Mouse (Mus musculus) kidney, postnatal 25 days (tissue): ENCODE data around the gene Gm49358.

Experiments
- DNase-seq, 2 experiments: peaks; one replicate each; pipeline ENCODE4 v3.0.0; 2021; ENCODE audit warnings: mixed read lengths in 2 of 2

Gene Gm49358

DNA sequence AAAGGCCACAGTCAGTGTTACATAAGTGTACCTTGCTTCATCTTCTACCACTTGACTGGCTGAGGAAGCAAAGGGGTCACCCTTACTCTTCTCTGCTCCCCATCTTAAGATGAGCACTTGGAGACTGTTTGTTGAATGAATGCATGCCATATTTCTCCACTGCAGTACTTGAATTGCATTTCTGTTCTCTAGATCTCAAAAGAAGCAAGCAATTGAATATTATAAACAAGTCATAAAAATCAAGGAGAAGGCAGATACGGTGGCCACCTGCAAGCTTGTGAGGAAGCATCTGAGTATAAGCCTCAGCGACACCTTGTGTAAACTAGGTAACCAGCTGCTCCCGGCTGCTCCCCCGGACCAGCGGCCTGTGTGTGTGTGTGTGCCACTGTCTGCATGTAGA, at the start of gene Gm49358:
TSS of gene Gm49358 (plus strand) at position 301 of the 400 bp plus-strand sequence.
- DNase-seq, result no peak

DNA sequence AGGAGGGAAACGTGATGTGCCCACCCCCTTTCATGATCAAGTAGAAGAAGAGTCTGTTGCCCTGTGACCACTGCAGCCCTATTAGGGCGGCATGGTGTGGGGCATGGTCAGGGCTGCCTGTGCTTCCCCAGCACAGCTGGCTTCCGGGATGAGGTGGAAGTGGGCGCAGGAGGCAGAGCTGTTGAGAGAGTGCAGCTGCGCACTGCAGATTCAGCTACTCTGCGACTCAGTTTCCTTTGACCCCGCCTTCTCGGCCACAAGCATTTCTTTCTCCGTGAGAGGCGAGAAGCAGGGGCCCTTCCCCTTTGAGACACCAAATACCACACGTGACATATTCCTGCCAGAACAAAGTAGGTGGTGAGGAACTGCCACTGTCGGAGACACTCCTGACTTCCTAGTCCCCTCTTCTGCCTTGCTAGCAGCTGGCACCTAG, 36.2 kb upstream of the Gm49358 start:
- DNase-seq, result peak; percentile 27 to 61

DNA sequence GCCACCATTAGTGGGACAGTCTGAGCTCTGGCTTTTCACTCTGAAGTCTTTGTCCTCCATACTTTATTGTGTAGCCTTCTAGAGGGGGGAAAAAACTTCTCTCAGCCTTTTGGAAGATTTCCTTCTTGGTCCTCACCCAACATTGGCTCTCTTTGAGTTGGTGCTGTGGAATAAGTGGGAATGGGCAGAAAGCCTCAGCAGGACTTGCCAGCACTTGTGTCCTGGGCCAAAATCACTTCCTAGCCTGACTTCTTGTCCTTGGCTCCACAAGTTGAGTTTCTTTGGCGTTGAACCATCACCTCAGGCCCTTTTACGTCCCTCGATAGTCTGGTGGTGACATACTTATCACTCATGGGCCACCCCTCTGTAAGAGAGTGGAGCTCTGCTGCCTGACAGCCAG, 35.6 kb upstream of the Gm49358 start:
- DNase-seq, result no peak

DNA sequence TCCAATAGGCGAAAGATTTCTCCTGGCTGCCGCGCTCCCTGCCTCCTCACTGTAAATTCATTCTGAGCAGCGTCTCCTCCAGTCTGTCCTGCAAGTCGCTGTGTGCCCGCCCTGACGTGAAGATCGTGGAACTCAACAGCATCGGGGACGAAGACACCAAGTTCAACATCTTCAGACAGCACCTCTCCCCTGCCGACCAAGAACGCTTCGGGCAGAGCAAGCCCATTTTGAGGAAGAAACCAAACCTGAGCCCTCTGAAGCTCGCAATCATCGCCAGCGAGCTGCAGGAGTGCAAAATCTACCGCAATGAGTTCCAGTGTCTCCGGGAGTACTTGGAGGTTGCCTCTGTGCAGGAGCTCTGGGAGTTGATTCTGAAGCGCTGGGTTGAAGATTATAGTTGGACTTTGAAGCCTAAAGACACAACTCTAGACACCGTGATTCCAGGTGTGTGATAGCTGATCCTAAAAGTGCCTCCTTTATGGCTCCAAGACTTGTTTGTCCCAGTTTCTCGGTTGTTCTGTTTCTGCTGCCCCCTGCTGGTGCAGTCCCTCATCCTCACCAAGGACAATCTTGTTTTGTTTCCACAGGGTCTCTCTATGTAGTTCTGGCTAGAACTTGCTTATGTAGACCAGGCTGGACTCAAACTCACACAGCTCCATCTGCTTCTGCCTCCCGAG, 32.8 kb upstream of the Gm49358 start:
- peak; percentile 85 to 95 for DNase-seq

DNA sequence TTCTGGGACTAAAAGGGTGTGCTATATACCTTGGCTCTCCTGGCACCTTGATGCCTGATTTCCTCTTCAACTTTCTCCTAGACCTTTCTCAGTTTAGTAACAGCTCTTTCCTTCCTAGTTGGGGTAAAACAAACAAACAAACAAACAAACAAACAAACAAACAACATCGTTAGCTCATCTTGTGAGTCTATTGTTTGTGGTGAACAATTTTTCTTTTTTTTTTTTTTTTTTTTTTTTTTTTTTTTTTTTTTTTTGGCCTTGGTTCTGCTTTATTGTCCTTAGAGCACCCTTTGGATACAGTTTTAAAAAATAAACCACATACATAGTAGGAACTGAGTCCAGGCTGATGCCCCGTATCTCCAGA, 32.3 kb upstream of the Gm49358 start:
- DNase-seq, result no peak

DNA sequence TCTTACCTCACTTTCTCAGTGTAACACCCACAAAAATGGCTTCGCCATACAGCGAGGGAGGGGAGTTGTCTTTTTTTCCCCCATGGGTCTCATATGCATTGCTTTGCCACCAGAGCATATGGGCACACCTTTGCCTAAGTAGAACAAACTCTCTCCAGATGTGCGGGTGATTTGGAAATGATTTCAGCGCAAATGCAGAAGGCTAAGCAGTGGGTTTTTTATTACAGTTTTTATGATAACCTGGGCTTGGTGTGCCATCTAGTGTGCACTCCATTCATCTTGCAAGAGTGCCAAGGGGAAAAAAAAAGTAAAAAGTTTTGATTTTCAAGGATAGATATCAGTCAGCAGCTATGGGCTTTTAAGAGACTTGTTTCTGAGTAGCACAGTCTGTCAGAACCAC, 28.7 kb upstream of the Gm49358 start:
- DNase-seq, result no peak

DNA sequence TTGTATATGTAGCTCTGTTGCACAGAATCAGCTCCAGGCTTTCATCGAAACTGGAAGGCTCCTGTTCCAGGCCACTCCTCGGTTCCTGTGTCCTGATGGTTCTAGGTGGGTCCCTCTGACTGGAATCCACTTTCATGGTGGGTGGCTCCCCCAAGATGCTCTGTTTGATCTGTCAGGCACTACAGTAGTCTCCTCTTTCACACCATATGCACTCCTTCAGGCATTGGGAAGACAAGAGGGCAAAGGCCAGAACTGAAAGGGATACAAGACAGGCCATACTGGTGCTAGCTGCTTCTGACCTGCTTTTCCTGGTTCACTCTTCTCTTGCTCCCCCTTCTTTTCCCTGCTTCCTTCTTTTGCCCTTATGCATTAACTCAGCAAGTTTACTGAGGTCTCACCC, 20.9 kb upstream of the Gm49358 start:
- DNase-seq, result no peak

DNA sequence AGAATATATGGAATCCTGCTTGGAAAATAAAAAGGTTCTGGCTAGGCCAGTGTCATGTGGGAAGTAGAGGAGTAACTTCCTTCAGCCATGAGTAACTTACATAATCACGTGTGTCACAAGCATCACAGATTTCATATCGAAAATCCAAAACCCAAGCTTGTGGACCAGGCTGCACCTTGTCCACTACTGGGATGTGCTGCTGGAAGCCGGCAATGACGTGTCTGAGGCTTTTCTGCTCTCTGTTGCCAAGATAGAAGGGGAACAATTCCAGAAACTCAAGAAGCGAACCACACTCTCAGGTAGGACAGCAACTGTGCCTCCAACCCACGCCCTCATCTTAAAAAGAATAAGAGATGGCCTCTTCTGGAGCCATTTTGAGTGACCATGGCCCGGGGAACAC, 19.5 kb upstream of the Gm49358 start:
- DNase-seq, result no peak

DNA sequence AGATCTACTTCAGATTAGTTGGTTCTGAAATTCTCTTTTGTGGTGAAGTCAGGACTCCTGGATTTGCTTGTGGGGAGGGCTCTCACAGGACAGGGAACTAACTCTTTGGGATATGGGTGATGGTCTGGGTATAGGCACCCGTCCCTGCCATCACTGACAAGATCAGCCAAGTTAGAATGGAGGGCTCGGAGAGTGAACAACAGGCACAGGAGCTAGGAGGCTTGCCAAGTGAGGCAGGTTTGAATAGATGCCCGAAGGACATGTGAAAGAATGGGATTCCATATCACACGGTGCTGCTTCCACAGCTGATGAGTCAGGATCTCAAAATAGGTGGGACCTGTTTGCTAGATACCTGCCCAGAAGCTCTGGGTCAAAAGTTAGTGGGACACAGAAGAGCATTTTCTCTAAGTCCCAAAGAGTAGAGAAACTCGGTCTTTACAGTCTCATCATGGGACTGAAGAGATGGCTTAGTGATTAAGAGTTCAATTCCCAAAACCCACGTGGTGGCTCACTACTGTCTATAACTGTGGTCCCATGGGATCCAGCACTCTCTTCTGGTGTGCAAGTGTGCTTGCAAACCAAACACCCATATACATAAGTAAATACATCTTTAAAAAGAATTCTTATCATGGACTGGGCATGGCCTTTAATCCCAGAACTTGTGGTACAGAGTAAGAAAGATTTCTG, 7.8 kb upstream of the Gm49358 start:
- DNase-seq, result no peak

DNA sequence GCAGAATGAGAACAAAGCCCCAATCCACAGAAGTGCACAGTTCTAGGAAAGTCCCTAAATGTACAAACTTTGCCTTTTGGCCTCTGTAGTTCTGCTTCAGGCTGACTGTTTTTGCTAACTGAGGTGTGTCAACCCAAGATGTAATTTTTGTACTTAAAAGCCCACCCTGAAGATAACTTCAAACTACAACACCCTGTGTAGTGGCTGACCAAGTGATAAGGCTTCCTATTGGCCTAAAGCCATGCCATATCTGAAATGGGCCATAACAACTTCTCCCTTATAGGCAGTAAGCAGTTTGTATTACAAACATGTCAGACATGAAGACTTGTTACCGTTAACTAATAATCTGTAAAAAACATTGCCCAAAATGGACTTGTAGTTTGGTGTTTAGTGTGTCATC, 6.0 kb upstream of the Gm49358 start:
- no peak for DNase-seq

DNA sequence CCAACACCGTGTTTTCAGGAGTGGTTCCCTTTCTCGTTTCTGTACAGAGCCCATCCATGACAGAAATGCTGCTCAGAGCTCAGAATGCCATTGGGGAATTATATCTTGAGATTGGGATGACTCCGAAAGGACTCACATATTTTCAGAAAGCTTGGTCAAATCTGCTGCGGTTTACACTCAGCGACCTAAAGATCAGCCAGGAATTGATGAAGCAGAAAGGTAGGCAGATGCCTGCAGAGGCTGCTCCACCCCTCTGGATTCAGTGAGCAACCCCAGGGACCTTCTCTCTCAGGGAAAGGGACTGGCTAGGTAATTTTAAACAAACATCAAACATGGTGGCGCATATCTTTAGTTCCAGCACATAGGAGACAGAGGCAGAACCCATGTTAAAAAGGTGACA, 5.6 kb upstream of the Gm49358 start:
- DNase-seq, result no peak

DNA sequence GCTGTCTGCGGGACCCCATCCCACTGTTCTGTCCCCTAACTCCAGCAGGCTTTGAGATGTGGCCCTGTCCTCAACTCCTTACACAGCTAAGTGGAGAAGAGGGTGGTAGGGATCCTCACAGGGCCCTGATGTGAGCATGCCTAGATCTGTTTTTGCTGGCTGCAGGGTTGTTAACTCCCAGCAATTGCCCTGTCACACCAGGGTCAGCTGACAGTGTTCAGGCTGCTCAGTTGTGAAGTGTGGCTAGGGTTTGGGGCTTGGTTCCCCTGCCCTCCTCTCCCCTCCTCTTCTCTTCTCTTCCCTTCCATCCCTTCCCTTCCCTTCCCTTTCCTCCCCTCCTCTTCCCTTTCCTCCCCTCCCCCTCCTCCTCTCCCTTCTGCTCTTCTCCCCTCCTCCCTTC, 2.5 kb upstream of the Gm49358 start:
- DNase-seq, result no peak

DNA sequence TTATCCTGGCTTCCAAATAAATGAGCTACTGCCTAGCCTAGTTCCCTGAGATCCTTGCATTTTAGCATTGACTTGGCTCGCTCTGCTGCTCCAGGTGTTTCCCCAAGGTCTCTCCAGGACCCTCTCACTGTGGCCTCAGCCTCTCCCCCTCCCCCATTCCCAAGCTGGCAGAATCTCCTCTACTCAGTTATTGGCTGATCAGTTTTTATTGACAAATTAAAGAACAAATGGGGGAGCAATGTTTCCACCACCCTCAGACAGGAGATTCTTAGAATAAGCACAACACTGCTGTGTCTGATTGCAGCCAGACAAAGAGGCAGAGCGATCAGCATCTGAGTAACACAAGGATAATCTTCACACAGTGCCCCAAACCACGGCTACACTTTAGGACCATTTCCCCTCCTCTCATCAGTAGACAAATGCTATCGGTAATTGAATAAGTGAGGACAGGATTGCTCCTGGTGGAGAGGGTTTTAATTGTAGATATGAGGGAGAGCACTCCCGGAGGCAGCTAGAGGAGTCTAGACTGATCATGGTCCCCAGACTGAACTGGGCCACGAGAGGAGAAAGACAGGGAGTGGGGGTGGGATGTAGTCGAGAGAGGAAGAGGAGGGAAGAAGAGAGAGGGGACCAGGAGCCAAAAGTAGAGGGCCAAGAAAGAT, 1.9 kb upstream of the Gm49358 start:
- DNase-seq, result no peak

DNA sequence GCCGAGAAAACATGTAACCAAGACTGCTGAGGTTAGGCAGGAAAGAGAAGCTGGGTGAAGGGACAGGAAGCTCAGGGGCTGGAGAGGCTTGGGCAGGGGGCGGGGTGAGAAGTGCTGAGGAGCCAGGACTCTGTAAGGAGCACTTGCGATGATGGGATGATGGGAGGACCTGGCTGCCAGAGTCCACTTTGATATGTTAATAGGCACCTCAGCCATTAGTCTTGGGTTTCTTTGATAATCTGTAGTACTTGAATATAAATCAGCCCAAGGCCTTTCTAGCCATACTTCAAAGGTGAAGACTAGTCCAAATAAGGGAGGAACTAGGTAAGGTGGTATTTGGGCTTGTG, 1.4 kb upstream of the Gm49358 start:
- no peak for DNase-seq

DNA sequence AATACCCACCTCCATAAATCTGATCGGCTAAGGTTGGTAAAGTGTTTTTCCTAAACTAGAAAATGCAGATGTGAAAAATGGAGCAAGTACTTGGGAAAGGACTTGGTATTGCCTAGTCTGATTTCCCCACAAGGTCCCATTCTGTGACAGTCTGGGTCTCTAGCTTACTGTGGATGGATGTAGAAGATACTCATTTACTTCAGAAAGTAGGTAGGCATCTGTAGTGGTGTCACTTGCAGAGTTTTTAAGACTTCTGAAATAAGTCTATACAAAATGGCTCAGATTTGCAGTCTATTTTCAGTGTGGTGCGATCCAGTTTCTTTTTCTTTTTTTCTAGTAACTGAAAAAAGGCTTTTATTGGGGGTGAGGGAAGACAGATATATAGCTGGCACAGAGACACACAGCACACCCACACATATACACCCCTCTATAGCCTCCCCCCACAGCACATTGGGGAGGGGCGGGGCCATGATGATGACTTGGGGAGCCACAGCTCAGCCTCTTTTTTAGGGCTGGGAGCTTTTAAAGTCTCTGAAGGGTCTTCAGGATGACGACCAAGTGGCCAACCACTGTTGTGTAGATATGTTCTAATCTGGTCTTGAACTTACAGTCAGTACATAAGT, 1.7 kb downstream of the Gm49358 start:
- no peak for DNase-seq

DNA sequence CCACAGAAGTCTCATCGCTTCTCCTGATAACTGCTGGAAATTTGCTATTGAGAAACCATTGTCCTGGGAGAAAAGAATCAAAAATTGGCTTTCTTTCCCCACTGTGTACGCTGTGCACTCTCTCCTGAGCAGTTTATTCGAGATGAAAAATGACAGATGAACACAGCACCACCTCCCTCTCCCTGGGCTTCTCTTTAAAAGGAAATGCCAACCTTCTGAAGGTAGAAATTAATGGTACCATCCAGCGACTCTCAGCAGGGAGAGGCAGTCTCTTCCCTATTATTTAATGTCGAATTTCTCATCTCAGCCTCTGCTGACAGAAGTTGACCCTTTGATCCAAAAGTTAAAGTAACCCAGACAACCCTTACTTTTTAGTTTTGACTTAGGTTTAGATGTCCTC, 5.4 kb downstream of the Gm49358 start:
- DNase-seq, result no peak

DNA sequence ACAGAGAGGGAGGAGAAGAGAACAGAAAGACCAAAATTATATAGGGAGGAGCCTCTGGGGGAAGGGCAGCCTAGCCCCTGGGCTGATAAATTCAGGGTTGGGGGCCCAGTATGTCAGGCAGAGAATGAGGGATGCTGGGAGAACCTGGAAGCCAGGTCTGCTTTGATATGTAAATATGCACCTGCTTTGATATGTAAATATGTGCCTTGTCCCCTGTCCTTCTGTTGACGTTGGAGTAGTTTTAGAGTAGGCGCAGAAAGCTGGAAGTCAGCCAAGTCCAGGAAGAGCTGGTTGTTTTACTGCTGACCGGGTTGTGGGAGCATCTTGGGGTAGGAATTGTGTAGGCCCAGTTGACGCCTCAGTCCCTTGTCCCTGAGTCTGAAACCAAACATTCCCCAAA, 6.0 kb downstream of the Gm49358 start:
- DNase-seq, result peak; percentile 26 to 46

DNA sequence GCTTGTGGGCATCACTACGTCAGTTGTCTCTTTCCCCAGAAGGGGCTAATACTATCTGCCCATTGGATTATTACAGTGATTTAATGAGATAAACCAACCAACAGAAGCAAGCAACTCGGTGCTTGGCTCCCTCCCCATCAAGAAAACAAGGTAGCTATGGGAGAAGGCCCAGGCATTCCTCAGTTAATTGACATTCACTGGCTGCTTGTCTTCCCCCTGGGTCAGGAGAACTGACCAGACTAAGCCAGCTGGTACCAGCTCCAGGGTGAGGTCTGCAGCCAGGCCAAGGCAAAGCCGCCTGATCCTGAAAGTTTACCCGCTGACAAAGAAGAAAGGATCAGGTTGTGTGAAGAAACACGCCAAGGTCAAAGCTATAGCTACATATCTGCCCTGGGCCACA, 7.9 kb downstream of the Gm49358 start:
- peak; percentile 57 to 81 for DNase-seq

DNA sequence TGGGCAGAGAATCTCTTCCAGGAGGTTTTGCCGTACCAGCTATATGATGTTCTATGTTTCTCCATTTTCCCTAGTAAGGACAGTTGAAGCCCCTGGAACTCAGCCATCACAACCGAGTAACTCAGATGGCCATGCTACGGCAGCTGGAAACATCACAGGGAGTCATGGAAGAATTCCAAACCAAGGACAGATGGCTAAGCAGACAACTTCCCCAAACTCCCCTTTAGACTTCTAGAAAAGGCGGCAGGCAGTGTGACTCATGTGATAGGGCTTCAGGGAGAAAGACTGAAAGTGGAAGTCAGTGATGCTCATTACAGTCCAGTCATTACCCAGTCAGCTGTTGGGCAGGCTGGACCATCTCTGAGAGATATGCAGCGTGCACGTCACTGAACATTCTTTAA, 8.5 kb downstream of the Gm49358 start:
- DNase-seq, result no peak

DNA sequence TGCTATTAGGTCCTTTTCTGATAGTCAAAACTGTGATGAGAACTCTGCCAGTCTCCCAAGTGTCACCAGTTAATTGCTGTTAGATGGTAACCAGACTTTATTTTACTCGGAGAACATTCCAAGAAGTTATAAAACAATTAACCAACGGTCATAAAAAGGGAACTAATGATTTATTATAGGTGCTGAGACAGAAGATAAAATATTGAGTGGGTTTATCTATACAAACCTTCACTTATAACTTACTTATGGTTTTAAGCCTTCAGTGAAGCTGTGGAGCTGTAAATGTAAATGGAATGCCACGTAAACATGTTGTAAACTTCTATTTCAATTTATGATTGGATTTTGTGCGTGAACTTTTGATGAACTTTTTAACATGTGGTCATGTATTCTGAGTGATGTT, 9.6 kb downstream of the Gm49358 start:
- DNase-seq, result no peak

DNA sequence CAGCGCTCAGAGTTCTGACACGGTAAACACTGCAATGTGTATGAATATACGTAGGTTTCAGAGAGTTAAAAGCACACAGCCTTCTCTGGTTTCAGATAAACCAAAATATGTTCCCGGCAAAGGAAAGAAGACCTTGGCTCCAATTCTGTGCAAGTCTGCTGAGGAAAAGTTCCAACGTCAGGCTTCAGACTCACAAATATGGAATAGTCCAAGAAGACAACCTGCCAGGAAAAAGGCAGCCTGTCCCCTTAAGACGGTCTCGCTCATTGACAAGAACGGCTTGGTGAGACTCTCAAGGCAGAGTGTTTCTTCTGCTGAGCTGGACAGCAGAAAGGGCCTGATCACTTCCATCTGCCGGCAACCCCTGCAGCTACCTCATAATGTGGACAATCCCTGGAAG, 12.5 kb downstream of the Gm49358 start:
- DNase-seq, result no peak

DNA sequence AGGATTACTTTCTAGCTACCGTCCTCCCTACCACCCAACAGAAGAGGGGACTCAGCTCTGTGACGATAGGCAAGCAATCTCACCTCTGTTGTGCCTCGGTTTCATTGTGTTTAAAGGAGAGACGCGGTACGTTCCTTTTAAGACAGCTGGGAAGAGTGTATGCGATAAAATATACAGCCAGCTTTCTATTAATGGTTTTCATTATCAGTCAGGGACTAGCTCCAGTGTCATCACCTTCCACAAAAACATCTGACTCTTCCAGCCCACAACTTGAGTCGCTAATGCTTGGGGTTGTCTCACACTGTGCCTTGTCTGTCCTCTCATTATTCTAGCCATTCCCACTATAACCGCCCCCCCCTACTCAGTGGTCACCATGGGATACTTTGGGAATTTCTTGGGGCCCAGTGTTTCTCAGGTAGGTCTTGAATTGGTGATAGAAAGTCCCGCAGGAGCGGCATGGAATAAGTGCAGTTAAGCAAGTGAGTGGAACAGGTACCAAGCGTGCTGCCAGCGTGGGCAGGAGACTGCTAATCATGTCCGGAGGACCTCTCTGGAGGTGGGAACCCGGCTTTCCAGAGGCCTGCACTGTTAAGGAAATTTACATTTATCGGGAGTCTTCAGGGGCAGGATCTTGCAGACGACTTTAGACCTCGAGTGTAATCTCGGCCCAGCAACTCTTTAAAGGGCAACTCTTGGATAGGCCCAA, 14.0 kb downstream of the Gm49358 start:
- DNase-seq, result peak; percentile 10 to 55

DNA sequence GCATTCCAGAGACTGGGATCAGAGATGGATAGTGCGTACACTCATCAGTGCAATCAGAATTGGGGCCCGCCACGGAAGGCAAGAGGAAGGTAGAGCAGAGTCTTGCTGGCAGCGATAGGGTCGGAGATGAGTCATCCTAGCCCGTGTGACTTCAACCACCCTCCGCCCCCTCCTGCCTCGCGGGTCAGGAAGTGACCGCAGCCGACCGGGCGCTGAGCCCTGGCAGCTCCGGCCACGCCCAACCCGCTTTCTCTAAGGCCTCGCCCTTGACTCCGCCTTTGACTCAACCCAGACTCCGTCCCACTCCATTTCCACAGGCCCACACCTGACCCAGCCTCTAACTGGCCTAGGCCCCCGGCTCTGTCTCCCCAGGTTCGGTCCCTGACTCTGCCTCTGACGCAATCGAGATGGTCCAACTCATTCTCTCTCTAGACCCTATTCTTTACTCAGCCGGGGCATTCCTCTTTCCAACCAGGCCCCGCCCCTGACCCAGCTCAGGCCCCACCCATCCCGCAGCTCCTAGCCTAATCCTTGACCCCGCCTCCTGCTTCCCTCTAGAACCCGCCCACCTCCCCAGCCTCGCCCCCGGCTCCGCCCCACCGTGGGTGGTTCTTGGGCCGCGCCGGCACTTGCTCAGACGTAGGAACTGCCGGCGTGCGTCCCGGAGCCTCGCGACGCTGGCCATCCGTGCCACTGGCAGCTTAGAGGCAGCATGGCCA, 14.8 kb downstream of the Gm49358 start, which contains the start of gene Nt5dc3:
TSS of gene Nt5dc3 (plus strand) at position 608 of the 719 bp plus-strand sequence.
- peak; percentile 98 to 99 for DNase-seq
